Mouse (Mus musculus) midbrain, embryonic 11.5 days (tissue): ENCODE results near the gene Tmem214. TPM values are rescaled to one million over a fixed set of nuclear protein-coding genes. Genes with fewer than 3 reads are reported as not detected.

Experiments
- ATAC-seq: fragments of 200-750 bp; cut with Nextera tagmentation; 2 replicates; pipeline ENCODE4 v1.8.0; 2017; ENCODE audit warnings: moderate TSS enrichment, moderate library complexity; ENCODE audit not compliant: low FRiP score
- DNase-seq: peaks from one replicate; pipeline ENCODE4 v3.0.0; 2015; ENCODE audit warnings: low spot score; ENCODE audit errors: missing footprints
- H3K27ac ChIP-seq: fragments of 300-500 bp; sonication (generic); 2 replicates; pipeline ENCODE4 v1.5.1; 2014; ENCODE audit warnings: low read depth, low read length
- H3K27me3 ChIP-seq: fragments of 300-500 bp; sonication (generic); 2 replicates; pipeline ENCODE4 v1.6.1; 2014; ENCODE audit warnings: mild to moderate bottlenecking, low read length, moderate library complexity, mixed read lengths; ENCODE audit not compliant: control insufficient read depth, insufficient read depth
- H3K36me3 ChIP-seq: fragments of 300-500 bp; sonication (generic); 2 replicates; pipeline ENCODE4 v1.6.1; 2014; ENCODE audit warnings: mild to moderate bottlenecking, low read length, moderate library complexity, mixed read lengths; ENCODE audit not compliant: control insufficient read depth, insufficient read depth
- H3K4me1 ChIP-seq: fragments of 300-500 bp; sonication (generic); 2 replicates; pipeline ENCODE4 v1.6.1; 2014; ENCODE audit warnings: low read length; ENCODE audit not compliant: control insufficient read depth, insufficient read depth
- H3K4me2 ChIP-seq: fragments of 300-500 bp; sonication (generic); 2 replicates; pipeline ENCODE4 v1.6.1; 2014; ENCODE audit warnings: mild to moderate bottlenecking, moderate library complexity
- H3K4me3 ChIP-seq: fragments of 300-500 bp; sonication (generic); 2 replicates; pipeline ENCODE4 v1.5.1; 2014; ENCODE audit warnings: low read depth, low read length
- H3K9ac ChIP-seq: fragments of 300-500 bp; sonication (generic); 2 replicates; pipeline ENCODE4 v1.6.1; 2014; ENCODE audit warnings: low read length
- H3K9me3 ChIP-seq: fragments of 300-500 bp; sonication (generic); 2 replicates; pipeline ENCODE4 v1.6.1; 2016; ENCODE audit warnings: low read length; ENCODE audit not compliant: control insufficient read depth
- WGBS: fragments of 180-500 bp; shearing (Covaris S2); extraction: QIAGEN DNeasy Blood & Tissue Kit; methylation state at CpG from one replicate; pipeline ENCODE4 v1.1.7; 2014; 5-methylcytosine and 5-hydroxymethylcytosine counted together
- polyA plus RNA-seq: library from polyadenylated mRNA; unstranded; fragments of >200 nt; fragmentation: Nextera tagmentation; extraction: Ambion mirVana; gene quantifications from 2 replicates; pipeline ENCODE4 v1.2.1, GENCODE M21; 2014

Tmem214 gene
- polyA plus RNA-seq, 1 experiment from 2014 or later: 35.4 TPM

GRCm38 (mm10) chr5:30915456-30915855 lies 47.6 kb downstream of the Tmem214 start:
- Histone ChIP-seq H3K27me3 (no peaks in the 10 kb centered on the region), H3K4me1 (peaks cover 20% of the 10 kb centered on the region; the same call in 1 of the 2 replicates), H3K27ac (peak overlapping the region; percentile 35; the same call in 1 of the 2 replicates), H3K4me2 (peak overlapping the region; percentile 10; the same call in 1 of the 2 replicates), H3K4me3 (no peak overlapping the region), H3K36me3 (no peaks in the 10 kb centered on the region; the same call in 1 of the 2 replicates), H3K9ac (peak overlapping the region; percentile 39; the same call in 1 of the 2 replicates), H3K9me3 (no peaks in the 10 kb centered on the region)
- 70% methylated on average over 9 of the region's 9 CpGs for WGBS
- ATAC-seq (peak; percentile 63), DNase-seq (no peak)

- WGBS: 8% methylated on average over 7 of the region's 7 CpGs
Observed at GRCm38 (mm10) chr5:30915974-30916433, 48.2 kb downstream of the Tmem214 start.

GRCm38 (mm10) chr5:30916841-30917240 lies 49.0 kb downstream of the Tmem214 start:
- Histone ChIP-seq H3K27ac (no peak overlapping the region), H3K4me1 (peaks cover 23% of the 10 kb centered on the region), H3K4me2 (no peak overlapping the region), H3K4me3 (no peak overlapping the region), H3K27me3 (no peaks in the 10 kb centered on the region; the same call in 1 of the 2 replicates), H3K9ac (no peak overlapping the region), H3K36me3 (no peaks in the 10 kb centered on the region; the same call in 1 of the 2 replicates), H3K9me3 (no peaks in the 10 kb centered on the region)
- DNase-seq (no peak), ATAC-seq (no peak)
- WGBS: 95% methylated on average over 9 of the region's 9 CpGs

More at GRCm38 (mm10) chr5:30915974-30916433, 48.2 kb downstream of the Tmem214 start:
- Histone ChIP-seq H3K4me1 (peaks cover 20% of the 10 kb centered on the region; the same call in 1 of the 2 replicates), H3K9me3 (no peaks in the 10 kb centered on the region), H3K9ac (peak overlapping the region; percentile 41), H3K36me3 (no peaks in the 10 kb centered on the region; the same call in 1 of the 2 replicates), H3K4me2 (peak overlapping the region; percentile 25; the same call in 1 of the 2 replicates), H3K27ac (no peak overlapping the region), H3K27me3 (no peaks in the 10 kb centered on the region; the same call in 1 of the 2 replicates), H3K4me3 (no peak overlapping the region)
- ATAC-seq (peak; percentile 87), DNase-seq (peak; percentile 96)

GRCm38 (mm10) chr5:30917348-30917747 lies 49.5 kb downstream of the Tmem214 start:
- Histone ChIP-seq H3K36me3 (no peaks in the 10 kb centered on the region; the same call in 1 of the 2 replicates), H3K9me3 (no peaks in the 10 kb centered on the region), H3K27ac (no peak overlapping the region), H3K9ac (no peak overlapping the region), H3K4me2 (no peak overlapping the region), H3K4me3 (no peak overlapping the region), H3K27me3 (no peaks in the 10 kb centered on the region; the same call in 1 of the 2 replicates), H3K4me1 (peaks cover 28% of the 10 kb centered on the region)
- ATAC-seq (no peak), DNase-seq (no peak)
- WGBS: 92% methylated on average over 11 of the region's 11 CpGs

GRCm38 (mm10) chr5:30917891-30918670 lies 50.3 kb downstream of the Tmem214 start:
- H3K4me2 ChIP-seq: no peak overlapping the region
- ATAC-seq: no peak
- H3K27ac ChIP-seq: no peak overlapping the region
- WGBS: 79% methylated on average over 31 of the region's 31 CpGs
- H3K27me3 ChIP-seq: no peaks in the 10 kb centered on the region; the same call in 1 of the 2 replicates
- H3K36me3 ChIP-seq: no peaks in the 10 kb centered on the region; the same call in 1 of the 2 replicates
- peaks cover 26% of the 10 kb centered on the region for H3K4me1 ChIP-seq
- no peaks in the 10 kb centered on the region for H3K9me3 ChIP-seq
- H3K9ac ChIP-seq: no peak overlapping the region
- DNase-seq: no peak
- H3K4me3 ChIP-seq: no peak overlapping the region

GRCm38 (mm10) chr5:30918691-30919090 lies 50.9 kb downstream of the Tmem214 start:
- ATAC-seq: no peak
- Histone ChIP-seq H3K4me2 (no peak overlapping the region), H3K4me1 (peaks cover 21% of the 10 kb centered on the region), H3K27ac (no peak overlapping the region), H3K27me3 (no peaks in the 10 kb centered on the region; the same call in 1 of the 2 replicates), H3K36me3 (no peaks in the 10 kb centered on the region; the same call in 1 of the 2 replicates), H3K9ac (no peak overlapping the region), H3K4me3 (no peak overlapping the region), H3K9me3 (no peaks in the 10 kb centered on the region)
- DNase-seq: no peak
- 69% methylated on average over 8 of the region's 8 CpGs for WGBS

GRCm38 (mm10) chr5:30919831-30920614 lies 52.2 kb downstream of the Tmem214 start:
- ATAC-seq: no peak
- WGBS: 72% methylated on average over 11 of the region's 11 CpGs
- no peaks in the 10 kb centered on the region; the same call in 1 of the 2 replicates for H3K27me3 ChIP-seq
- H3K9ac ChIP-seq: no peak overlapping the region
- no peak overlapping the region for H3K4me2 ChIP-seq
- H3K27ac ChIP-seq: no peak overlapping the region
- no peak overlapping the region for H3K4me3 ChIP-seq
- no peaks in the 10 kb centered on the region; the same call in 1 of the 2 replicates for H3K36me3 ChIP-seq
- H3K4me1 ChIP-seq: peaks cover 19% of the 10 kb centered on the region
- no peak for DNase-seq
- H3K9me3 ChIP-seq: no peaks in the 10 kb centered on the region

GRCm38 (mm10) chr5:30920621-30921020 lies 52.8 kb downstream of the Tmem214 start:
- Histone ChIP-seq H3K9me3 (no peaks in the 10 kb centered on the region), H3K4me3 (no peak overlapping the region), H3K27me3 (no peaks in the 10 kb centered on the region; the same call in 1 of the 2 replicates), H3K27ac (no peak overlapping the region), H3K4me1 (peaks cover 16% of the 10 kb centered on the region), H3K9ac (no peak overlapping the region), H3K36me3 (no peaks in the 10 kb centered on the region; the same call in 1 of the 2 replicates), H3K4me2 (no peak overlapping the region)
- ATAC-seq (no peak; the same call in 1 of the 2 replicates), DNase-seq (no peak)
- 67% methylated on average over 19 of the region's 19 CpGs for WGBS
